Mouse (Mus musculus) kidney, postnatal 36 days (tissue): ENCODE data around the gene Scp2.
A peak's percentile ranks its signal among the peaks of the same experiment; 100 is the strongest.

Experiments used
- DNase-seq, 2 experiments: peaks; one replicate each; pipeline ENCODE4 v3.0.0; 2021 to 2022; ENCODE audit warnings: mixed read lengths in 2 of 2

Scp2 gene

DNA sequence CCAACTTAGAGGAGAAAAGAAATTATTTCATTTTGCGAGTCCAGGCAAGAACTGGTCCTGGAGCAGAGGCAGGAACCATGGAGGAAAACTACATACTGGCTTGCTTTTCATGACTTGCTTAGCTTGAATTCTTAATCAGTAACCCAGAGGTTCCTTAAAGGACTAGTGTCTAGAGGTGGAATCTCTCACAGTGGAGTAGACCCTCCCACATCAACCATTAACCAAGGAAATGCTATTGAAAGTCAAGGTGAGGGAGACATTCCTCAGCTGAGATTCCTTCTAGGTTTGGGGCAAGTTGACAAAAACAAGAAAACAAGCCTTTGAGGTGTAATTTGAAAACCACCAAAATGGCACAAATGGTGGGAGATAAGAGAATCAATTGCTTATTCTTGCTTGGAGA lies at the start of gene Scp2:
Scp2 (minus strand) TSS at position 119 of the 400 bp plus-strand sequence.
- DNase-seq, result peak in 1 of 2 experiments; percentile 69

DNA sequence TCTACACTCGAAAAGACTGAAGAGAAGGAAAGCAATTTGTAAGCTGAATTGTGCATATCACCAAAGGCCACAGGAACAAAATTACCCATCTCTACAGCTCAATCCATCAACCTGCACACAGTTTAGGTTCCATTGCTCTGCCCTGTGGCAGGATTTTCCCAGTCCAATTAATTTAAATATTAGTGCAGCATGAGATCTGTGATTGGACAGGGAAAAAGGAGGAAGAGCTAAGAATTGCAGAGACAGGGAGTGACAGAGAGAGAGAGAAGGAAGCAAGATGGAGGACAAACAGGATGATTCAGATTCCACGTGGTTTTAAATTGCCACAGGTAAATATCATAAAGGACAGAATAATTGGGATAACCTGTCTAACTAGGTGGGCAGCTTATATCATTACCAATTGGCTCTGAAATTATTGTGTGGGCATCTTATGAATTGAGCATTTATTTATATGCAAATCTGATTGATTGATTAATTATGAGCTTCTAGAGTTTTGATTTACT lies 48.1 kb upstream of the Scp2 start:
- DNase-seq, result no peak

DNA sequence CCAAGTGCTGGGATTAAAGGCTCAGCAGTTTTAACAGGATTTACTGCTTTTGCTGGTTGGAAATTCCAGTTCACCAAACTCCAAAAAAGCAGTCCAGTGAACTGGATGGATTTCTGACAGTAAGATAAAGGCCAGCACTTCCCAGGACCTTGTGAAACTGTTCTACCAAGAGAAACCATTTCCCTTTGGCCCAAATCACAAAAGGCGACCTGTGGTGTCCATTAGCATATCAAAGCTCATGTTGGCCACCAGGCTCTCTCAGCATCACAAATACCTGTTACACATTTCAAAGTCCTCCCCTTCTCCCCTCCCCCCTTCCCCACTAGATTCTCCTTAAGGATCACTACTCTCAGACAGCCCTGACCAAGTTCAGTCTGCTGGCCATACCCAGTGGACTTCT lies 37.5 kb upstream of the Scp2 start:
- no peak for DNase-seq

DNA sequence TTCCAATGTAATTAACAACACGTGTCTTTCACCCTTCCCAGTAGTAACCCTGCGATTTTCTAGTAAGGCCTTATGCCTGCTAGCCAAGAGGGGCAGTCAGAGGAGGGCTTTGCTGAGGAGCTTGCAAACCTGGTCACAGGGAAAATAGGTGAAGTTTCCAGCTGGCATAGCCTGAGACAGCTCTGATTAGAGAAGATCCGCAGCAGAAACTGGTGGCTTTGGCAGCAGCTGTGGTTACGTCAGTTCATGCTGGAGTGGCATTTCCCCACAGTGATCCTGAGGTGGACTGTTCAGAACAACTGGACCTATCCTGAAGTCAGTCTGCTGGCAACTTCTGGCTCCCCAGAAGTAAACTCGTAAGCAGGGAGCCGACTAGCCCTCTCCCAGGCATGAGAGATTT lies 23.3 kb upstream of the Scp2 start:
- DNase-seq, result no peak

DNA sequence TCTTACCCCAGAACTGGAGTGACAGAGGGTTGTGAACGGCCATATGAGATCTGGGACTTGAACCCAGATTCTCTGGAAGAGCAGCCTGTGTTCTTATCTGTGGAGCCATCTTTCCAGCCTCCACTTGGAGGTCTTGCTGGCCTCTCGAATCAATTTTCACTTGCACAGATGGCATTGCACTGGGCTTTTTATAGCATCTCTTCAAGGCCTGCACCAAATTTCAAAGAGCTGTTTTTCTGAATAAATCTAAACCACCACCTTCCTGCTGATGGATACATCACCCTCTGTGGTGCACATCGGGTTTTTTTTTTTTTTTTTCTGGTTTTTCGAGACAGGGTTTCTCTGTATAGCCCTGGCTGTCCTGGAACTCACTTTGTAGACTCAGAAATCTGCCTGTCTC lies 22.1 kb upstream of the Scp2 start:
- no peak for DNase-seq

GRCm38 (mm10) chr4:108165152-108165895 lies 20.5 kb upstream of the Scp2 start, which contains the start of gene Echdc2:
Echdc2 (plus strand) TSS chr4:108165437.
- DNase-seq, result peak; percentile 66 to 79

- no peak for DNase-seq
These were observed 18.5 kb upstream of the Scp2 start for GRCm38 (mm10) chr4:108163291-108163690.

DNA sequence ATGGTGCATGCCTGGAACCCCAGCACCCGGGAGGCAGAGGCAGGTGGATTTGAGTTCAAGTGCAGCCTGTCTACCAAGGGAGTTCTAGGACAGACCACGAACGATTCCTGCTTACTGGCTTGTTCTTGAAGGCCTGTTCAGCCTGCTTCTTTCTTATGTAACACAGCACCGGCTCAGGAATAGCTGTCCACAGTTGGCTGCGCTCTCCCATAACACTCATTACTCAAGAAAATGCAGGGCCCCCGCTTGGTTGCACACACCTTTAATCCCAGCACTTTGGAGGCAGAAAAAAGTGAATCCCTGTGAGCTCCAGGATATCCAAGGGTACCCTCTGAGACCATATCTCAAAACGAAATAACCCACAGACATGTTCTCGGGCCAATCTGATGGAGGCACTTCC lies 17.1 kb upstream of the Scp2 start:
- peak in 1 of 2 experiments; percentile 36 for DNase-seq

DNA sequence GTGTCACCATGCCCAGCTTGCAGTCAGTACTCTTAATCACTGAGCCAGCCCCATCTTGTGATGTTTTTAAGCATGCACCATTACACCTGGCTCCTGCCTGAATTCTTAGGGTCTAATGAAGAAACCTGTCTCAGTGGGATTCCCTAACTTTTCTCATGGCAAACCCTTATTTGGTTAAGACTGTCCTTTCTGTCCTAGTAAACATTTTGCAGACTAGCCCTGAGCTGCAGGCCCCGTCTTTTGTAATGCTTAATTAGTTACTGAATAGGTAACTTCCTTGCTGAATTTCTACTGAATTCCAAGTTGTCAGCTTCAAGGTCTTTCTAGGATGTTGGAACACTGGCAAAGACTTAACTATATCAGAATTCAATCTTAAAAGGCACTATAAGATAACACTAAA lies 10.3 kb upstream of the Scp2 start:
- DNase-seq, result peak in 1 of 2 experiments; percentile 27

- peak in 1 of 2 experiments; percentile 18 for DNase-seq
These were observed 756 bp upstream of the Scp2 start for GRCm38 (mm10) chr4:108145554-108145953.

GRCm38 (mm10) chr4:108143778-108144177 lies 1.0 kb downstream of the Scp2 start:
- DNase-seq, result peak; percentile 76 to 77

DNA sequence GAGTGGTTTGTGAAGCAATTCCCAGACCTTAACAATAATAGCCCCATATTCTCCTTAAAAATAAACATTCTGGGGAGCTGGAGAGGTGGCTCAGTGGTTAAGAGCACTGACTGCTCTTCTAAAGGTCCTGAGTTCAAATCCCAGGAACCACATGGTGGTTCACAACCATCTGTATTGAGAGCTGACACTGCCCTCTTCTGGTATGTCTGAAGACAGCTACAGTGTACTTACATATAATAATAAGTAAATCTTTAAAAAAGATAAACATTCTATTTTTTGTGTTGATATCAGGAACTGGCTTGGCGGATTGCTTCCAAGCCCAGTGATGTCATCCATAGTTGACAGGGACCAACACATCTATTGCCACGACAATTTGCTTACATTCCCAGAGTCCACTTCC lies 1.6 kb downstream of the Scp2 start:
- DNase-seq, result peak in 1 of 2 experiments; percentile 14

DNA sequence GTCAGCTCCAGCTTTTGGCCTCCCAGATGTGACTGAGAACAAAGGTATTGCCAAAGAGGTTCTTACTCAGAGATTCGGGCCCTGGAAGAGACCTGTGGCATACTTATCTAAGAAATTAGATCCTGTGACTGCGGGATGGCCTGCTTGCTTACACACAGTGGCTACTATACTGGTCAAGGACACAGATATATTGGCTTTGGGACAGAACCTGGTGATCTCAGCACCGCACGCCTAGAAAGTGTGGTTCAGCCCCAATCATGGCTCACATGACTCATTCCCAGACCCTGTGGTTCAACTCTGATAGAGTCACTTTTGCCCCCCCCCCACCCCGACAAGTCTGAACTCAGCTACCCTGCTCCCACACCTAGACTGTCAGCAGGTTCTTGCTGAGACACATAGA lies 7.9 kb downstream of the Scp2 start:
- DNase-seq, result no peak

- DNase-seq, result no peak
These were observed 14.3 kb downstream of the Scp2 start for GRCm38 (mm10) chr4:108130452-108130851.

GRCm38 (mm10) chr4:108128339-108128738 lies 16.5 kb downstream of the Scp2 start:
- peak; percentile 36 to 48 for DNase-seq

GRCm38 (mm10) chr4:108127516-108127915 lies 17.3 kb downstream of the Scp2 start:
- DNase-seq, result peak; percentile 24 to 34

GRCm38 (mm10) chr4:108126260-108126659 lies 18.5 kb downstream of the Scp2 start:
- no peak for DNase-seq

DNA sequence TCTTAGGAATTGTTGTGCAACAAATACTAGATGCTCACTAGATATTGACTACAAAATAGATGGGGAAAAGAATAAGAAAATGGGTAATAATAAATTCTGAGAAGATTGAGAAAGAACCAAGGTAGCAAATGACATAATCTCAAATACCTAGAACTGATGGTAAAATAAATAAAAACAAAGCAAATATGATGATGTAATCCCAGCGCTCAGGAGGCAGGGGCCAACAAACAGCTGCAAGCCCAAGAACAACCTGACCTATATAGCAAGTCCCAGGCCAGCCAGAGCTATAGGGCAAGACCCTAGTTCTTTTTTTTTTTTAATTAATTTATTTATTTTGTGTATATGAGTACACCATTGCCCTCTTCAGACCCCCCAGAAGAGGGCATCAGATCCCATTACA lies 20.7 kb downstream of the Scp2 start:
- no peak for DNase-seq

DNA sequence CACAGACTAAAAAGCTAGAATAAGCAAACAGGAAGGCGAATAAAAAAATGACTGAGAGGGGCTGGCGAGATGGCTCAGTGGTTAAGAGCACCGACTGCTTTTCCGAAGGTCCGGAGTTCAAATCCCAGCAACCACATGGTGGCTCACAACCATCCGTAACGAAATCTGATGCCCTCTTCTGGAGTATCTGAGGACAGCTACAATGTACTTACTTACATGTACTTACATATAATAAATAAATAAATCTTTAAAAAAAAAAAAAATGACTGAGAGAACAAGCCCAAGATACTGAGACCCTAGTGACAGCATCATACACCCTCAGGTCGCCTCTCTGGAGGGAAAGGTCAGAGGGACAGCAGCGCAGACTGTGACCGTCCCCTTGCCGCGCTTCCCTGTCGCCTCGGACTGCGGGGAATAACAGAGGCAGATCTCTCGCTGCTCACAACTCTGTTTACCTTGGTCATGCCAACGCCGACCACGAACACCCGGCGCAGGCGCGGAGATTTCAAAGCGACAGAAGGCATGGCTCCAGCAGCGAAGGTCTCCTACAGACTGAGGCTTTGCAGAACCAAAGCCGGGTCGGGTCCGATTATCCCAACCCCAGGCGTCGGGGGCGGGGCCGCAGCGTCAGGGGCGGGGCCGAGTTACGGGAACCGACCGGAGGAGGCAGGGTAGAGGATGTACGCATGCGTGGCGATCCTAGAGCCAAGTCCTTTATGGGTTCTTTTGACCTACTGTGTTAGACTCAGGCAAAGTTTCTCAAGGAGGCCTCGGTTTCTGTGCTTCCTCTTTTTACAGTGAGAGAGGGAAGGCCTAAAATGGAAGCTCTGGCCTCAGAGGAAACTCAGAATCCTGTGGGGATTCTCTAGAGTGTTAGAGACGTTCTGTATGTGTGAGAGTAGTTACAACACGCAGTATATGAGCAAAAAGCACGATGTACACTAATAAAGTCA lies 26.6 kb downstream of the Scp2 start:
- peak; percentile 91 to 96 for DNase-seq

GRCm38 (mm10) chr4:108117488-108117887 lies 27.3 kb downstream of the Scp2 start:
- DNase-seq, result peak in 1 of 2 experiments; percentile 16

GRCm38 (mm10) chr4:108116466-108116865 lies 28.3 kb downstream of the Scp2 start:
- no peak for DNase-seq

DNA sequence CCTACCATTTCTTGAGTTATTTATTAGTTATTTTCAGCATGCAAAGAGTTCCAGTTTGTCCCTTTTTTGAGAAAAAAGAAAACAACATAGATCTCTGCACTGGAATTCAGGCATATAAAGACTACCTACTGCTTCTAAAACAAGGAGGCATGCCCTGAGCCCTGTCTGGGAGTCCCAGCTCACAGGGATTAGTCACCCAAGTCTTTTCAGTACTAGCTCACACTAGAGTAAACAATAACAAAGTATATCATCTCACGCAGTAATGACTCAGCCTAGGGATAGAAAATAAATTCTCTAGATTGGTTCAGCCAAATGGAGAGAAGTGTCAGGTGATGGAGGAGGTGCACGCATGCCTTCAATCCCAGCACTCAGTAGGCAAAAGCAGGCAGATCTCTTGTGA lies 34.1 kb downstream of the Scp2 start:
- DNase-seq, result no peak

DNA sequence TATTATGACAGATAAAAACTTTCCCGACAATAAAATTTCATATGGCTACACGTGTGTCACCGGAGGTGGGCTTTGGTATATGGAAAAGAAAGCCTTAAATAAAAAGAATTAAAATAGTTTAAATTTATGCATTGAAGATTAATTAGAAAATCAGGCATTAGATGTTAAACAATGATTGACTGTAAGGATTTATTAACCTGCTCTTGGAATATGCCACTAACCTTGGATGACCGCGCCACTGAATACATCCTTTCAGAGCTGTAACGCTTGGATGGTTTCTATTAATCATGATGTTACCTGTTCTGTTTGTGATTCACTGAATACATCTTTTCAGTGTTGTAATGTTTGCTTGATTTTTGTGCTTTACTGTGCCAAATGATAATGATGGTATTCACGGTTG lies 35.1 kb downstream of the Scp2 start:
- DNase-seq, result no peak
